Mouse (Mus musculus) 3134 (cell line): ENCODE data around the gene Cox4i1.
A peak's percentile ranks its signal among the peaks of the same experiment; 100 is the strongest.

Source experiments
- DNase-seq: peaks from one replicate; pipeline ENCODE4 v3.0.0-alpha.2; 2011; ENCODE audit warnings: low spot score; ENCODE audit not compliant: insufficient read length; ENCODE audit errors: extremely low read depth

Cox4i1 gene

DNA sequence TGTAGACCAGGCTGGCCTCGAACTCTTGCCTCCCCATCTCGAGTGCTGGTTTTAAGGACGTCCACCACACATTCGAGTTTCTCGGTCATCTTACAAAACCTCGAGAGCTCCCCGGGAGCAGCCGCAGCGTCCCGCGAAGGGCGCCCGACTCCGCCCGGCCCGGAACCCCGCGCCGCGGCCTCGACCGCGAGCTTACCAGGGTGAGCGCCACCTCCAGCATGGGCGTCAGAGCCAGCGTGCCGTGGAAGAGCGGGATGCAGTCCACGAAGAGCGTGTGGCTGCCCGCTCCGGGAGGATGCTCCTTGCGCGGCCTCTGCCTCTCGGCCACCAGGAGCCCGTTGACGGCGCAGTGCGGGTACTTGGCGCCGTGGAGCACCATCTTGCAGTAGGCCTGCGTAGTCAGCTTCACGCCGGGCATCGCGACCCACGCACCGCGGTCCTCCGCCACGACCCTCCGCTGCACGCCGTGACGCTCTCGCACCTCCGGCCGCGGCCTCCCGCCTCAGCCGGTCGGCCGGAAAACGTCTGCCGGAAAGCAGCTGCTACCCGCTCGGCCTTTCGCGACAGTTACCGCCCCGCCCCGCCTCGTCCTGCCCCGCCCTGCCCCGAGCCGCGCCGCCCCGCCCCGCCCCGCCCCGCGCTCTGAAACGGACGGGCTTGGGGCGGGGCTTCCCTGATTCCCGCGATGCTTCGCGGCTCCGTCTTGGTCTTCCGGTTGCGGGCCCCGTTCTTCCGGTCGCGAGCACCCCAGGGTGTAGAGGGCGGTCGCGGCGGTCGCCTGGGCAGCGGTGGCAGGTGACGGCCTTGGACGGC lies at the start of gene Cox4i1, which contains the start of gene Gm27021:
Cox4i1 (plus strand) TSS at position 662 of the 813 bp plus-strand sequence.
Gm27021 (minus strand) TSS at position 519 of the 813 bp plus-strand sequence.
- DNase-seq: peak; percentile 92

DNA sequence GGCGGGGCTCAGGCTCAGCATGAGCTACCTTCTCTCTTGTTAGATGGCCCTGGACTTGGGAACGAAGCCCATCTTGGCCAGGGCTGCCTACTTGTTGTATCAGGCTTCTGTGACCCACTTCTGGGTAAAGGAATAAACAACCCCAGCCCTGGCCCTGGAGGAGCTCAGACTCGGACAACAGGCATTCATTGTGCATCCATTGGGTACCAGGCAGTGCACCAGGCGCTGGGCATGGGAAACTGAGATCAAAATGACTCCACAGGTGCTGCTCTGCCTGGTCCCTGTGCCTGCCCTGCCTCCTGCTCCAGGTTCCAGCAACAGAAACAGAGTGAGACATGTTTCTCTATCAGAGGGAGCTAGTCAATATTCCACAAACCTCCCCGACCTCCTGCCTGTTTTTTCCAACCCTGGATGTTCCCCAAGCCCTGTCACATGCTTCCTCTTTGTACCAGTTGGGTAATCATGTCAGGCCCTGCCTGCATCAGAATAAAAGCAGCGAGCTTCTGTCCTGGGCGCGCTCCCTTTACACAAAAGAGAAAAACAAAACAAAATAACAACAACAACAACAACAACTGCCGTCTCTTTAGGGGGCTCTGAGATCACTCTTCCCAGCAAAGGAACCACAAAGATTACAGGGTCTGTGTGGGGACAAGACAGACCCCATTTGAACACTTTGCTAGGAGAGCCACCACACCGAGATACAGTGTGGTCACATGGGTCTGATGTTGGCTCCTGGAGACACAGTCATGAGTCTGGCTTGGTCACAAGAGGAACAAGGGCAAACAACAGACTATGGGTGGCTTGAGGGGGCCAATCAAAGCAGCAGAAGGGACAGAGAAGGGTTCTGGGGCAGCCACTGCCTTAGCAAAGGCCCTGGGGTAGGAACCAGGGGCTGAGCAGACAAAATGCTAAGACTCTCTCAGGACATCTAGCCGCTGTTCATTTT lies 48.5 kb upstream of the Cox4i1 start:
- DNase-seq: no peak

DNA sequence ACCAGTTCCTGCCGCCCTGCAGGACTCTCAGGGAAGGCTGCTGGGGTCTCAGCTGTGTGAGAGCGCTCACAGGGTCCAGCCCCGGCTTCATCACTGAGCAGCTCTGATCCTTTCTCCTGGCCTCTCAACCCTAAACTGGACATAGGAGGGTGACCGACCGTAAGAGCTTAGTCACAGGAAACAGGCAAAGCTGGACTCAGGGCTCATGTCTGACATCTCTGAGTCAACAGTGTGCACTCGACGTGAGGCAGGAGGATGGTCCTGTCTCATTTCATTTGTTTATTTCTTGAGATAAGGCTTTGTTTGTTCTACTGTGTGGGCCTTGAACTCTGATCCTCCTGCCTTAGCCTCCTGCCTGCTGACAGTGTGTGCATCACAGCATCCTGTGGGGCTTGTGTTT lies 47.6 kb upstream of the Cox4i1 start:
- peak; percentile 25 for DNase-seq

DNA sequence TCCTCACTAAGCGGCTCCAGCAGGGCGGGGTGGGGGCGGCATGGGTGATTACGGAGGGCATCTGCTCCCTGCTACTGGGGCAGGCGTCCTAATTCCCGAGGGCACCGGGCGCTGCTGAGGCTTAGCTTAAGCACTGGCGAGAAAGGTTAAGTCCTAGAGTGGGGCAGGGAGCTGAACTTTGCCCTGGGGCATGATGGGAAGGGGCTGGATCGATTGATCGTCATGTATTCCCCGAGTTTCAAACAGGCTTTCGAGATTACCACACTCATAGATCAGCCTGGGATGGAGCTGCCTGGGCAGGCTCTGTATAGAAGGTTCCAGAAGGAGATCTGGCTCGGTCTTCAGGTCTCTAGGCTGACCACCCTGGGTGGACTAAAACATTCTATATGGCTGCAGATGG lies 45.9 kb upstream of the Cox4i1 start:
- no peak for DNase-seq

DNA sequence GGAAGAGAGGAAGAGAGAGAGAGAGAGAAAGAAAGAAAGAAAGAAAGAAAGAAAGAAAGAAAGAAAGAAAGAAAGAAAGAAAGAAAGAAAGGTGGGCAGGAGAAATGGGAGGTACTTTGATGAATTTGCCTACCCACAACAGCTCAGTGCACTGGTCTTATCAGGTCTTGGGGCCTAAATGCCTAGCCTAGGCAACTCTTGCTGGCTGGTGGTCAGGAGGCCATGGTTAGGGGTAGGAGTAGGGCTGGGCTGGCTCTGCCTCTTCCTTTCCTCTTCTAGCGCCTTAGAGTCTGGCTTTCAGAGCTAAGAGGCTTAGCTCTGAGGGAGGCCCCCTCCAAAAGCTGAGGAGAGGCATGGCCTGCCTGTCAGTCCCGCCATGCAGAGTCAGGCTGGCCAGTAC lies 44.4 kb upstream of the Cox4i1 start:
- DNase-seq: no peak

DNA sequence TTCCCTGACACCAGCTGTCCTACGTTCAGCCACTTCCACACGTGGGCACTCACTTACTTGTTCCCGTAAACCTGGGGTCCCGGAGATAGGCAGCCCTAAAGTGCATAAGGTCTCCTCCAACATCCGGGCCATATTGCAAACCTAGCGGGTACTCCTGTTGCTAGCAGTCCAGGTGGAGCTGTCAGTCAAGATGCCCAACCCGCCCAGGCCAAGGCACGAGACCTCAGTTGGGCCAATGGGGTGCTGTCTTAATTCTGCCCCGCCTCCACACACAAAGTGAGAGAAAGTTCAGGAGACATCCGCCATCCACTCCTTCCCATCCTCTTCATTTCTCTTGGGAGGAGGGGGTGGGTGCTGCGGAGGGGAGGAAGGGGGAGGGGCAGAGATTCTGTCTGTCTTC lies 41.6 kb upstream of the Cox4i1 start:
- no peak for DNase-seq

DNA sequence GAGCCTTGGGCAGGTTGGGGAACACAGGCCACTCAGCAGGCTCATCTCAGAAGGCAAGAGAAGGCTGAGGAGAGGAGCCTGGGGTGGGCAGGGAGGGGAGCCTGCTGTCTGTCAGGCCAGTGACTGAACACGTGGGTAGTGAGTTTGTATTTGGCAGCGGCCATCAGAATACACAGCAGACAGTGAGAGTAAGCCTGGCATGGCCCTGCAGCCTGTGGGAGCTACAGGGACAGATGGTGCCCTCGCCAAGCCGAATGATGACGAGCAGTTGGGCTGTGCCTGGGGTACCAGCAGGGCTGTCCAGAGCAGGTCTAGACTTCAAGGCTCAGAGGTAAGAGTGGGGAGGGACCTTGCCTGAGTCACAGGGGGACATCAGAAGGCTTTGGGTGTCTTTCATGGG lies 40.7 kb upstream of the Cox4i1 start:
- DNase-seq: no peak

DNA sequence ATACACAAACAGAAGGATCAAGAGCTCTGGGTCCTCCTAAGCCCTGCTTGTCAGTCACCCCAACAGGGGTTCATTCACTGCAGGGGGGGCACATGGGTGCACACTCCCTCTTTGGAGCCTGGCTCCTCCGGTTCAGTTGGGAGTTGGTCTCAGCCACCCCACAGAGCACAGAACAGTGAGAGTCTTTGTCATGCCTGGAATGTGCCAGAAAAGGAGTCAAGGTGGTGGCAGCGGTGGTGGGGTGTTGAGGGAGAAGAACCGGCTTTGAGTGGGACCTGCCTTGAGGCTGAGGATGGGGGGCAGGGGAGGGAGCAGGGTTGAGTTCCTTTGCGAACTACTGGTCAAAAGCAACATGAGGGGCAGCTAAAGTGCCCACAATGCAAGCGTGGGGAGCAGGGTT lies 38.0 kb upstream of the Cox4i1 start:
- no peak for DNase-seq

DNA sequence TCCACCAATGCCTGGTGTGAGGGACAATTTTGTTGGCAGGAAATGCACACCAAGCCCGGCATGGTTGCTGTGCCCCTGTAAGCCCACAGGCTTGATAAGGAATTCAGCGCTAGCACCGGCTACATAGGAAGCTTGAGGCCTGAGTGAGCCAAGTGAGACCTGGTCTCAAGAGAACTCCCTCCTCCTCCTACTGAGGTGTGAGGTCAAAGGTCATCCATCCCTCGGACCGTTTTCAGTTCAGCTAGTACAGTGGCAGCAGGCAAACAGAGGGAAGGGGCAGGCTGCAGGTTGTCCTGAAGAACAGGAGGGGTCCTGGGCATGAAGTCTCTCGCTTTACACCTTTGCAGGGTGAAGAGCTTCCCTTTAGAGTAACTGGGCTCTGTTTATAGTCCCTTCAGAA lies 37.2 kb upstream of the Cox4i1 start:
- no peak for DNase-seq

DNA sequence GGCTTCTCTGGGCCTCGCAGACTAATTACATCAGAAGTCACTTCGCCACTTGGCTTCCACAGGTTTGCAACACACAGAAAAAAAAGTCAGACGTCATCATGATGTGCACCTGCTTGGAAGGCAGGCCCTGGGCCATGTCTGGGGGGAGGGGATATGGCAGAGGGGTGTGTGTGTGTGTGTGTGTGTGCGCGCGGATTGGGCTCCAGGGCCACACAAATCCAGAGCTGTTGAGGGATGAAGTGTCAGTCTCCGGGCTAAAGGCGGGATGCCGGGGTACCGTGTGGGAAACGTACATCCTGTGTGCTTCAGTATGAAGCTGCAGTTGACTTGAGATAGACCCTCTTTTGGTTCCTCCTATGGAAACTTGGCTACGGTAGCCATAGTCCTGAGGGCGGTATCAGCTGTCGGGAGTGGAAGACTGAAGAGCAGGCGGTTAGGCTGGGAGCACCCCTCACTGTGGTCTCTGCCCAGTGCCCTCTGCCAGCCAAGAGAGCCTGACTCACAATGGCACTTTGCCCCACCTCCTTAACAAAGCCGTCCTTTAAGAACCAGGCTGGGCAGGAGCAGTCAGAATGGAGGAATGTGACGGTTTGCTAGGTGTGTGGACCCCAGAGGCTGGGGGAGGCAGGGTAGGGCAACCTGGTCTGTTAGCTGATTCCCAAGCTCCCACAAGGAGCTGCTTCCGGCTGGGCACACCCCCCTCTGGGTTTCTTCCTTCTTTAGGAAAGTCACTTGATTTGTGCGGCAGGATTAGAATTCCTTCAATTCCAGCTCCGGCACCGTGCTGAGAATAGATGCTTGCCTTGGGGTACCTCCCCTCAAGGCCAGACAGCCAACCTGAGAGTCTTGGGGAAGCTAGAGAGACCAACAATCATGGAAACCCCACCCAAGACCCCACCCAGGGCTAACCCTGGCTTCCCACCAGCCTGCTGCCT lies 36.3 kb upstream of the Cox4i1 start:
- DNase-seq: peak; percentile 81

DNA sequence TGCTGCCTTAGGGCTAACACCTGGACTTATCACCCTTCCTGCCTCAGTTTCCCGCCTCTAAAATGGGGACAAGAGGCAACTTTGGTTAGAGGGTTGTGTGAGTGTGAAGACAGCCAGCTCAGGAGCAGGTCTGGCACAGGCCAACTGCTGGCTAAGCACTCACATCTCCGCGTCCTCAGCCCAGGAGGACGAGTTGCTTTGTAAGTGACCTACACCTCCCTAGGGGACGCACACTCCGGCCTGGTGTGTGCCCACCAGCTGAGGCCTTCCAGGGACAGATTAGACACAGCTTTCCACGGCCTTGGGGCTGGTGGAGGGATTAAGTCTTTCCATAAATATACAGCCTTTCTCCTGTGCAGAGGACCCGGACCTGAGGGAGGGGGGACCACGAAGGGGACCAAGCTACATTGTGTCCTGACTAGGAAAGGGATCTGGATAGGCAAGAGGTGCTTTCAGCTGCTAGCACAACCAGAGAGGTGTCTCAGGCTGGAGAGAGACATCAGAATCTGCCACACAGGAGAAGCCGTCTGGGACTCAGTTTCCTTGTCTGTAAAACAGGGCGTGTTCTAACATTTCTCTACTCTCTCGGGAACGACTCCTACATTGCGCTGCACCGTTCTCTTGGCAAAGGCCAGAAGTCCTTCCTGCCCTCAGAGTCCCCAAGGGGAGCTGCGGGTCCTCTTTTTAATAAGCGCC lies 34.9 kb upstream of the Cox4i1 start:
- peak; percentile 53 for DNase-seq

DNA sequence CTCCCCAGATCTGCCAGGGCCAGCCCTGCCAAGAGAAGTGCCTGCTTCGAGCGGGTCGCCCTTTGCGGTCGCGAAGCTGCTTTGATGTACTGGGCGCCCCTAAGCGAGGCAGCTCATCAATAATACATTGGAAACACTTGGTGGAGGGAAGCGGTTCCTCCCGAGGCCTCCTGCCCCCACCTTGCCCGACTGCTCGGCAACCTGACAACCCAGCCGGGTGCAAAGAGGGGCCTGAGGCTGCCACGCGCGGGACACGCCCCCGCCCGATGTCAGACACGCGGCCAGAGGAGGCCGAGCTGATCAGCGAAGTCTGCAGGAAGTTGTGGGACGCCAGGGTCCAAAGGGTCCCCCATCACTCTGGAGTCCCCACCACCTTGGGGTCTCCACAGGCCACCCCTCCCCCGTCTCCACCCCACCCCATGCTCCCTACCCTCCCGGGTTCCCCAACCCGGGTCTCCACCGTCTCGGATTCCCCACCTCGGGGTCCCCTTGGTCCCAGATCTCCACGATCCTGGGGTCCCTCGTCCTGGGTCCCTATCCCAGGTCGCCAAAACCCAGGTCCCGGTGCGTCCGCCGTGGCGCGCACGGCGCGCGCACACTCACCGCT lies 34.3 kb upstream of the Cox4i1 start:
- peak; percentile 75 for DNase-seq

DNA sequence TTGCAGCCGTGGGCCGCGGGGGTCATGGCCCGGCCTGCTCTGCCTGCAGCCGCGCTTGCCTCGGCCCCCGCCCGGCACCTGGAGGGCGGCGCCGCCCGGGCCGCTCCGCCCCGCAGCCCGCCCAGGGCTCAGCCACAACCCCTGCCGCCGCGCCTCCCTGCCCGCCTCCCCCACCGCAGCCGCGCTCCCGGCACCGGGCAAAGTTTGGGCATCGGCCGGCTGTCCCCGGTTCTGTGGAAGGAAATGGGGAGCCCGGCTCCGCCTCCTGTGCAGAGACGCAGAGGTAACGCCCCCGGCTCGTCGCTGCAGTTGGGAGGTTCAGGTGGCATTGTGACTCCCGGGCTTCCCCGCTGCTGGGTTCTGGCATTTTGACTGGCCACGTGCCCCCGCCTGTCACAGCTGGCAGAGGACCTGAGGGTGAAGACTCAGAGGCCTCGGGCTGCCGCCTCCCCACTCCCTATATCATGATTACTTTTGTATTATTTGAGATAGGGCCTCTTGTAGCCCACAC lies 33.6 kb upstream of the Cox4i1 start:
- peak; percentile 85 for DNase-seq

DNA sequence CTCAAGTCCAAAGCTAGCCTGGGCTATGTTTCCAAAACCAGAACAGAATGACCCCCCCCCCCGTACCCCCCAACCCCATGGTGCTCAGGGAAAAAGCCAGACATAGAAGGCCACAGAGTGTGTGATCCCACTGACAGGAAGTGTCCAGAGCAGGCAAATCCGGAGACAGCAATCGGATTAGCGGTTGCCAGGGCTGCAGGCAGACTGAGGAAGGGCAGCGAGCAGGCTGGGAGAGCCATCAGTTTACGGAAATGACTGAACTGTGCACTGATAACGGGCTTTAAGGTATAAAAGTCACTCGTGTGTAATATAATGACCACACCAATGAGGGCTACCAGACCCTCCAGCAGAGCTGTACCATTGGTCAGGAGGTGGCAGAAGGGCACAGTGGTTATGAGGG lies 26.8 kb upstream of the Cox4i1 start:
- DNase-seq: no peak

DNA sequence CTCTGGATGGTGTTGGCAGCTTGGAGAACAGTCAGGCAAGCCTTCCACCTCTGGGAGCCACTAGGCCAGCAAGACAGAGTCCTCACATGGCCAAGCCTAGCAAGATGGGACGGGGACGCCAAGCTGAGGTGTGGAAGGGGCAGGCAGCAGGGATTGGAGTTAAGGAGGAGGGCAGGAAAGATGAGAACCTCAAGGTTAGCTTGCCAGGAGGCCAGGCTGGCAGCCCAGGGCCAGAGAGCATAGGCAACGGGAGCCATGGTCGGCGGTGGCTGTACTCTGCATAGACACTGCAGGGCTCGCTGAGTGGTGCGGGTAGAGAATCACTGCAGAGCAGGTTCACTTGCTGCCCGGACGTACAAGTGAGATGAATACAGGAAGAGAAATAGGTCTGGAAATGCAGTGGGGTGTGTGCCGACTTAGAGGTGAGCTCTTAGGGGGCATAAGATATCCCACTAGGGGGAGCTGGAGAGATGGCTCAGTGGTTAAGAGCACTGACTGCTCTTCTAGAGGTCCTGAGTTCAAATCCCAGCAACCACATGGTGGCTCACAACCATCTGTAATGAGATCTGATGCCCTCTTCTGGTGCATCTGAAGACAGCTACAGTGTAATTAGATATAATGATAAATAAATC lies 25.9 kb upstream of the Cox4i1 start:
- no peak for DNase-seq

DNA sequence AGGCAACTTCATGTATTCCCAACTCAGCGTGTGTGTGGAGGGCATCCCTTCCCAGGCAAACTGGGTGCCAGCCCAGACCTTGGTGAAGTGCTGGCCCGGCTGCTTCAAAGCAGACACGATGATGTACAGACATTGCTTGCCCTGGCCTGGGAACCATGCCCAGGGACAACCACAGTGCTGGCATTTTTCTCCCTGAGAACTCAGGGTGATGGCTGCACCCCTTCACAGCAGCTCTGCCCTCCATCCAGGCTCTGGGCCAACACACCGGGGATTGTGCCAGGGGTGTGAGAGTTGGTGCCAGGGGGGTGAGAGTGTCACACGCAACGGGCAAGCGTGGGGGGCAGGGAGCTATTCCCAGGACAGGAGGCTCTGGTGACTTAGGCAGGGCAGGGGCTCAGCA lies 23.4 kb upstream of the Cox4i1 start:
- DNase-seq: peak; percentile 86

DNA sequence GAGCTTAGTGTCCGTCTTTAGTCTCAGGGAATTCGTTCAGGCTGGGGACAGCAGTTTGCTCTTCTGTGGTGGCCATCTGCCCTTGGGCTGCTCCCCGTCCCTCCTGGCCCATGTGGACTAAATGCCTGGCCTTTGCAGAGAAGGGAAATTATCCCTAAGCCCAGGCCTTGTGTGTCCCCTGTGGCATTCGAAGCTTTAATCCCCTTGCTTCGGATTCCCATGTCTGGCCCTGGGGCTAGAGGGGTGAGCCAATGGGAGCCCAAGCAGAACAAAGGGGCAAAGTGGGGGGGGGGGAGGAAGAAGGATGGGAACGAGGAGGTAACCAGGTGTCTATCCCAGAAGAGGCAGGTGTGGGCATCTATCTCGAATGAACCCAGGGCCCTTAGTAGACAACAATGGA lies 20.5 kb upstream of the Cox4i1 start, which contains the start of gene 1190005I06Rik:
1190005I06Rik (minus strand) TSS at position 101 of the 400 bp plus-strand sequence.
- DNase-seq: no peak

DNA sequence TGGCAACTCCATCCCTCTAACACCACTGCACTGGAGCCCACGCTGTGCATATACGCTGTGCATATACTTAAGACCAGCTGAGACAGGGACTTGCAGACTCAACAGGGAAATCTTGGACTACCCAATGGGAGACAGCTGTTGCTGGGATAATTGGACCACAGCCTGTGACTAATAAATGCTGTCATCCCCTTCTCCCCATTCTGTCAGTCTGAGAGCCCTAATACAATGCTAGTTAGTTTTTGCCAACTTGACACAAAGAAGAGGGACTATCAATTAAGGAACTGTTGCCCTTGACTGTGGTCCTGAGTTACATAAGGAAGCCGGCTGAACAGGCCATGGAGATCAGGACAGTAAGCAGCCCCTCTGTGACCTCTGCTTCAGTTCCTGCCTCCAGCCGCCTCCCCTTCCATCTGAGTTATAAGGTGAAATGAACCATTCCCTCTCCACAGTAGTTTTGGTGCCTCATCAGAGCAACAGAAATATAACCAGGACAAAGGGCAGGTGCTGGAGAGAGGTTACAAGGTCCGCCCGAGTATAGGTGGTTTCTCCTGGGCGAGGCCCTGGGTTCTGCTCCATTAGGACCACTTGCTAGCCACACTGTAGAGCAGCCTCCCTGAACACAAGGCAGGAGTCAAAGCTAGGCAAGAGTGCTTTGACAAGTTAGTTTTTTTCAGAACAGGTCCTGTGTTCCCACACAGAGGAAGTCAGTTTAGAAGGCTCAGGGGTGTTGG lies 11.5 kb upstream of the Cox4i1 start:
- no peak for DNase-seq
